Mouse (Mus musculus) liver, adult 2 months (tissue): ENCODE measurements at regions not wholly inside any gene's neighbourhood (a gene's known extent, or its start where the extent isn't known, plus 50 kb on each side); places are given as distances from the start of the nearest gene placed in this dataset.

Experiments
- DNase-seq: peaks from one replicate; pipeline ENCODE4 v3.0.0-alpha.2; 2011; ENCODE audit warnings: low read depth, low spot score; ENCODE audit errors: extremely low read depth
- H3K27ac ChIP-seq: fragments of 200-500 bp; replicated peaks from 2 replicates; pipeline ENCODE4 v1.5.1; 2012; ENCODE audit warnings: low read depth, mild to moderate bottlenecking, control low read depth, inconsistent platforms, low read length; ENCODE audit not compliant: insufficient read depth
- H3K27me3 ChIP-seq: fragments of 200-500 bp; 2 replicates; pipeline ENCODE4 v1.6.1; 2012; ENCODE audit warnings: mild to moderate bottlenecking, moderate library complexity, low read length, inconsistent platforms; ENCODE audit not compliant: control insufficient read depth, insufficient read depth
- H3K36me3 ChIP-seq: fragments of 200-500 bp; 2 replicates; pipeline ENCODE4 v1.6.1; 2012; ENCODE audit warnings: low read length, inconsistent platforms; ENCODE audit not compliant: control insufficient read depth, insufficient read depth
- H3K4me1 ChIP-seq: fragments of 200-500 bp; 2 replicates; pipeline ENCODE4 v1.6.1; 2011; ENCODE audit warnings: low read length; ENCODE audit not compliant: control insufficient read depth, insufficient read depth
- H3K4me3 ChIP-seq: fragments of 200-500 bp; 2 replicates; pipeline ENCODE4 v1.5.1; 2011; ENCODE audit warnings: low read depth, mild to moderate bottlenecking, control low read depth, low read length, moderate library complexity; ENCODE audit not compliant: insufficient read depth
- H3K79me2 ChIP-seq: fragments of 200-500 bp; 2 replicates; pipeline ENCODE4 v1.6.1; 2012; ENCODE audit warnings: inconsistent platforms, mild to moderate bottlenecking, low read length, moderate library complexity; ENCODE audit not compliant: control insufficient read depth, insufficient read depth
- H3K9ac ChIP-seq: fragments of 200-500 bp; 2 replicates; pipeline ENCODE4 v1.6.1; 2012; ENCODE audit warnings: low read depth, mild to moderate bottlenecking, control low read depth, inconsistent platforms, low read length
- CTCF ChIP-seq: fragments of 200-500 bp; IDR thresholded peaks from 2 replicates; pipeline ENCODE4 v1.5.1; 2011; ENCODE audit warnings: low read depth, low read length, control low read depth
- POLR2A ChIP-seq: fragments of 200-500 bp; IDR thresholded peaks from 2 replicates; pipeline ENCODE4 v1.6.1; 2011; ENCODE audit warnings: low read length, control low read depth; ENCODE audit not compliant: insufficient read depth; ENCODE audit errors: extremely low read depth
- WGBS: fragments of 180-500 bp; shearing (Covaris S2); methylation state at CpG from one replicate; pipeline ENCODE4 v1.1.7; 2018; 5-methylcytosine and 5-hydroxymethylcytosine counted together

DNA sequence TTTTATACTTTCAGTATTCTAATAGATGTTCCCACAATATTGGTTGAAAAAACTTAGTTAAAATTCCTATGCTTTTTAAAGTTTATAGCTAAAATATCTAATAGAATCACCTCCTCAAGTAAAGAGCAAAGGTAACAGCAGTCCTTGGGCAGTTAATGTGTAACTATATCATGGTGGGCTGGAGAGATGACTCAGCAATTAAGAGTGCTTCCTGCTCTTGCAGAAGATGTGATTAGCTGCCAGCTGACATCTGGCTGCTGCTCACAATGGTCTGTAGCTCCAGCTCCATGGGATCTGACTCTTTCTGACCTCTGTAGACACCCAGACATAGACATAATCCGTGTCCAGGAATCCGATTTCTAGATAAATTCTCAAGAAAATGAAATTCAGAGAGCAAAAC lies 1044.5 kb upstream of the Lcorl start:
- TF ChIP-seq CTCF (no peak), POLR2A (no peak)
- H3K27me3 ChIP-seq = no peaks in the 10 kb centered on the region
- DNase-seq = peak; percentile 40
- no peak overlapping the region for H3K27ac ChIP-seq
- no peaks in the 10 kb centered on the region; the same call in 1 of the 2 replicates for H3K4me1 ChIP-seq
- H3K9ac ChIP-seq = no peak overlapping the region
- H3K4me3 ChIP-seq = no peak overlapping the region
- H3K36me3 ChIP-seq = no peaks in the 10 kb centered on the region
- WGBS = 71% methylated on average over 2 of the region's 2 CpGs
- H3K79me2 ChIP-seq = no peaks in the 10 kb centered on the region

DNA sequence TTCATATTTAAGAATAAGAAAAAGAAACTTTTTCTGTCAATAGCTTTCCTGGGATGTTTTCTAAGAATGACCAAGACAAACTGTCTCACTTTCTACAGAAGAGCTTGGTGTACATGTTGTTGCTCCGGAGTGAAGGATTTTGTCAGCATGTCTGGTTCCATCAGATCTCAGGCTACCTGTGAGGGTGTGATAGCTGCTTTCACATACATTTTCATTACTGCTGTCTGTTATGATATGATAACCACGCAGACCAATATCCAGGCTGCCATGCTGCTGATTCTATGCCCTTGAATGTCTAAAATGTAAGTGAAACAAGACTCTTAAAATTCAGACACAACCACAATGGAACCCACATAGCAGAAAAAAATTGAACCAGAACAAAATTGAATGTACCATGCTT lies 1036.6 kb upstream of the Lcorl start:
- H3K9ac ChIP-seq = no peak overlapping the region
- TF ChIP-seq CTCF = no peak
- TF ChIP-seq POLR2A = no peak
- no peak overlapping the region for H3K4me3 ChIP-seq
- H3K36me3 ChIP-seq = no peaks in the 10 kb centered on the region
- no peaks in the 10 kb centered on the region for H3K4me1 ChIP-seq
- H3K79me2 ChIP-seq = no peaks in the 10 kb centered on the region
- WGBS = 88% methylated on average over 2 of the region's 2 CpGs
- H3K27me3 ChIP-seq = no peaks in the 10 kb centered on the region
- no peak for DNase-seq
- no peak overlapping the region for H3K27ac ChIP-seq

DNA sequence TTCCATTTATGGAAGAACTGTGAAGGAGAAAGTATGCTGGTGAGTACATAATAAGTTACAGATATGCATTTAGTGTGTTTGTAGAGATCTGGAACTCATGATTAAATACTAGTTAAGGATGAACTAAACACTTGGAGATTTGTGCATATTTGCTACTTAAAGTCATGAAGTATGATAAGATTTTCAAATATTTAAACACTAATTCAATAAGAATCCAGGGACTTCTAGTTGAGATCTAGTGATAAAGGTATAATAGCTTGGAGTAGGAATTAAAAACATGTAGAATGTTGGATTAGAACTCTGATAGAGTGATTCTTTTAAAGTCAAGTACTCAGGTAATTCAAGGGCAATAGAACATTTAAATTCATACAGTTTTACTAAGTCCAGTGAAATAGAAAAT lies 1026.5 kb upstream of the Lcorl start:
- Histone ChIP-seq H3K27ac (no peak overlapping the region), H3K4me1 (no peaks in the 10 kb centered on the region)
- TF ChIP-seq CTCF (no peak), POLR2A (no peak)

GRCm38 (mm10) chr5:46856837-46857236 lies 999.4 kb upstream of the Lcorl start:
- Histone ChIP-seq H3K79me2 (no peaks in the 10 kb centered on the region), H3K27ac (no peak overlapping the region), H3K4me1 (peaks cover 5% of the 10 kb centered on the region; the same call in 1 of the 2 replicates), H3K4me3 (no peak overlapping the region), H3K9ac (no peak overlapping the region), H3K36me3 (no peaks in the 10 kb centered on the region), H3K27me3 (no peaks in the 10 kb centered on the region)
- DNase-seq = peak; percentile 44
- TF ChIP-seq POLR2A = no peak
- TF ChIP-seq CTCF = no peak

More for the DNA sequence above, 1026.5 kb upstream of the Lcorl start:
- H3K4me3 ChIP-seq = no peak overlapping the region
- H3K27me3 ChIP-seq = no peaks in the 10 kb centered on the region
- H3K79me2 ChIP-seq = no peaks in the 10 kb centered on the region
- no peak for DNase-seq
- no peaks in the 10 kb centered on the region for H3K36me3 ChIP-seq
- no peak overlapping the region for H3K9ac ChIP-seq

DNA sequence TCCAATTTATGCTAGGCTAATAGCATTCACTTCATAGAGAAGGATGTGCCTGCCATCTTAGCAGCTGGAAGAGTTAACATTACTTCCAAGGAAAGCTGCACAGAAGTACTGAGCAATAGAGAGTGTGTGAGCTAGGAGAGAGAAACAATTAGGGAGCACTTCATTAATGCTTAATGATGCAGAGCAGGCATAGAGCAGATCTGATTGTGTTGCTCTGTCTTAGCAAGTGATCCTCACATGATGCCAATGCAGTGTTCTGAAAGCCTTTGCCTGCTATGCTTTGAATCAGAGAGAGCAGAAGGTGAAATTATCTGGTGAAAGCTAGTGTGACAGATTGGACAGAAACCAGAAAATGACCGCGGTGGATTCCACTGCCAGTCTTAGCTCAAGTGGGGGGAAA lies 987.8 kb upstream of the Lcorl start:
- Histone ChIP-seq H3K27me3 (no peaks in the 10 kb centered on the region), H3K79me2 (no peaks in the 10 kb centered on the region), H3K36me3 (no peaks in the 10 kb centered on the region), H3K27ac (no peak overlapping the region), H3K4me3 (no peak overlapping the region), H3K4me1 (no peaks in the 10 kb centered on the region), H3K9ac (no peak overlapping the region)
- TF ChIP-seq POLR2A (no peak), CTCF (no peak)
- 85% methylated on average over 2 of the region's 2 CpGs for WGBS
- no peak for DNase-seq

DNA sequence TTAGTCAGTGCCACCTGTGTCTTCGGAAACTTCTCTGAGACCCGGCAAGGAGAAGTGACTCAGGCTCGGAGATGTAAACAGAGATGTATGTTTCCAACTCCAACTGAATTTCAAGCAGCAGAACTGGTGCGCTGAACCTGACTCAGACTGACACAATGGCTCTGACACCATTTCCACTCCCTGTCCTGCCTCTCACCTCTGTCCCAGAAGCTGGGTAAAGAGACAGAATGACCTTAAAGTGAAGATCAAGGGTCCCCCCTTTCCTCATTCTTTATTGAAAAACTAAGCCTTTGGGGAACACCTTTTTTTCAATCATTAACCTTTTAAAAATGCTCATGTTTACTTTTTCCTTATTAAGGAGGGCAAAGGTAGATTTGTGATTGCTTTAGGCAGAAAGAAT lies 979.4 kb upstream of the Lcorl start:
- Histone ChIP-seq H3K27ac (no peak overlapping the region; the same call in 1 of the 2 replicates), H3K79me2 (no peaks in the 10 kb centered on the region), H3K4me3 (no peak overlapping the region), H3K4me1 (peaks cover 4% of the 10 kb centered on the region), H3K27me3 (no peaks in the 10 kb centered on the region), H3K9ac (no peak overlapping the region), H3K36me3 (no peaks in the 10 kb centered on the region)
- 47% methylated on average over 4 of the region's 4 CpGs for WGBS
- TF ChIP-seq POLR2A (no peak), CTCF (no peak)
- peak; percentile 82 for DNase-seq
